Mouse (Mus musculus) hindbrain, embryonic 10.5 days (tissue): ENCODE results near the gene Ccnjl. TPM values are rescaled to one million over a fixed set of nuclear protein-coding genes. Genes with fewer than 3 reads are reported as not detected.

Source experiments
- DNase-seq: peaks from one replicate; pipeline ENCODE4 v3.0.0-alpha.2; 2017; ENCODE audit warnings: low spot score
- H3K27ac ChIP-seq: fragments of 300-500 bp; sonication (generic); 2 replicates; pipeline ENCODE4 v1.5.1; 2016; ENCODE audit warnings: mild to moderate bottlenecking, moderate library complexity
- H3K27me3 ChIP-seq: fragments of 300-500 bp; sonication (generic); 2 replicates; pipeline ENCODE4 v1.6.1; 2016; ENCODE audit warnings: mild to moderate bottlenecking; ENCODE audit not compliant: poor library complexity, insufficient read depth, severe bottlenecking
- H3K36me3 ChIP-seq: fragments of 300-500 bp; sonication (generic); 2 replicates; pipeline ENCODE4 v1.6.1; 2016; ENCODE audit warnings: mild to moderate bottlenecking, moderate library complexity
- H3K4me1 ChIP-seq: fragments of 300-500 bp; sonication (generic); replicated peaks from 2 replicates; pipeline ENCODE4 v1.6.1; 2016; ENCODE audit warnings: mild to moderate bottlenecking
- H3K4me3 ChIP-seq: fragments of 300-500 bp; sonication (generic); 2 replicates; pipeline ENCODE4 v1.5.1; 2016; ENCODE audit warnings: mild to moderate bottlenecking, moderate library complexity
- H3K9me3 ChIP-seq: fragments of 300-500 bp; sonication (generic); 2 replicates; pipeline ENCODE4 v1.6.1; 2016; ENCODE audit warnings: mild to moderate bottlenecking, moderate library complexity
- WGBS: fragments of 180-500 bp; shearing (Covaris S2); methylation state at CpG from one replicate; pipeline ENCODE4 v1.1.7; 2016; 5-methylcytosine and 5-hydroxymethylcytosine counted together
- polyA plus RNA-seq: library from polyadenylated mRNA; unstranded; fragments of >200 nt; fragmentation: Nextera tagmentation; extraction: Ambion mirVana; gene quantifications from 2 replicates; pipeline ENCODE4 v1.2.1, GENCODE M21; 2016

Ccnjl gene
- 37.4 and 45.5 TPM in 2 replicates for polyA plus RNA-seq

DNA sequence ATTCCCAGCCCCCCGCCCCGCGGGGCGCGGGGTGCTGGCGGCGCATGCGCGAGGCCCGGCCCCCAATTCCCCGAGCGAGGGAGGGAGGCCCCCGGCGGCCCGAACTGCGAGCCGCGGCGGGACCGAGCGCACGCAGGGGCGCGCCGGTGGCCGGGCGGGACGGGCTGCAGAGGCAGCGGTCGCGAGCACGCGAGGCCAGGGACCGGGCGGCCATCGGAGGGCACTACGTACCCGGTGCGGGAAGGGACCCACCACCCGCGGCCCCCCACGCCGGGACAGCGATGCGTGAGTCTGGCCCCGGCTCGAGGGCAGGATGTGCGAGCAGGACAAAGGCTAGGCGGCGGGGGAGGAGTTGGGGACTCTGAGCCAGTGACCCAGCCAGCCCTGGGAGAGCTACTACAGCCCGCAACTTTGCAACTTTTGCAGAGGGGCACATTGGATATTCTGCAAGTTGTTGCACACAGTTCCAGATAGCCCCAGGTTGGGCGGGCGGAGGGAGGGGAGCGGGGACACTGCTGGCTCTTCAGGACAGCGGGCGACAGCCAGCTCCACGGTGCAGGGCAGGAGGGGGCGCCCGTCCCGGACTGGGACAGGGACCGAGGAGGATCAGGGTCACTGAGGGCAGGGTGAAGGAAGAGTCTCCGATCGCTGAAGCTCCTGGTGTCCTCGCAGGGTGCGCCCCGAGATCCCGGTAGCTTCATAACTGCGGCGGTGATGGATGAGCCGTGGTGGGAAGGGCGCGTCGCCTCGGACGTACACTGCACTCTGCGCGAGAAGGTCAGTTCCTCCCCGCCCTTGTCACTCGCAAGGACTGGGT is at the start of gene Ccnjl:
Ccnjl (plus strand) TSS at position 102 of the 817 bp plus-strand sequence.
- H3K27me3 ChIP-seq, result no peaks in the 10 kb centered on the region
- WGBS, result under 1% methylated on average over 79 of the region's 79 CpGs
- H3K27ac ChIP-seq, result peak within 1 kb of the TSS; percentile 98
- peaks cover 37% of the 10 kb centered on the region for H3K36me3 ChIP-seq
- H3K4me3 ChIP-seq, result peak within 1 kb of the TSS; percentile 83
- peak; percentile 84 for DNase-seq
- H3K4me1 ChIP-seq, result peaks cover 50% of the 10 kb centered on the region
- no peaks in the 10 kb centered on the region for H3K9me3 ChIP-seq

DNA sequence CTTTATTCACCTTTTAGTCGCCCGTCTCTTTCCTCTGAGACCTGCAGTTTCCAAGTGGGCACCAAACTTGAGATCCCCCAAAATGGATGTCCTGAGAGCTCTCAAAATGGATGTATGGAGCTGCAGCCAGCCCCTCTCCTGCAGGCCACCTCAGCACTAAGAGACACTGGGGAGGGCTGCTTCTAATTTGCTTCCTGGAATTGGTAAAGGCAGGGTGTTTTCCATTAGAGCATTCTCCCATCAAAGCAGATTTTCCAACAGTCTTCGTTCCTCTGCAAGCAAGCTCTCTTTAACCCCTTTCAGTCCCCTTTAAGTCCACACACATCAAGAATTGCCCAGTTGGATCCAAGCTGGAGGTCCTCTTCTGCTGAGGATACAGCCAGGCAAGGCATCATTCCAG is 49.2 kb upstream of the Ccnjl start:
- Histone ChIP-seq H3K27ac (no peak overlapping the region), H3K4me1 (peaks cover 21% of the 10 kb centered on the region), H3K9me3 (no peaks in the 10 kb centered on the region), H3K4me3 (no peak overlapping the region), H3K36me3 (no peaks in the 10 kb centered on the region), H3K27me3 (peaks cover 9% of the 10 kb centered on the region)
- no peak for DNase-seq
- WGBS, result 88% methylated on average over 3 of the region's 3 CpGs

DNA sequence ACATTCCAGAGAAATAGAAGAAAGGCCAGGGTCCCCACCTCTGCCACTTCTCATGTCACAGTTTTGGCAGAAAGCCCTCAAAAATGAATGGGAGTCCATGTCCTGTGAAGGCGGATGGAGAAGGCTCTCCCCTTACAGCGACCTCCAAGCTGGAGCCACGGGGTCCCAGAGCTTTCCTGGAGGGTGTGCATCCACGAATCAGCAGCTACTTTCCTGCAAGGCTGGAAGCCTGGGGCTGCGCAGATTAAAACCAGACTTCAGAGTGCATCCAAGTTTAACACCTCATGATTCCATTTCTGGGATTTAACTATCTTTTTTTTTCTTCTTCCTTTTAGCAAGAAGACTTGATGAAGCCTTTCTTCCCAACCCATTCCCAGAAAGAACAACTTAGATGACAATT is 48.0 kb upstream of the Ccnjl start:
- Histone ChIP-seq H3K4me3 (no peak overlapping the region), H3K27me3 (peaks cover 5% of the 10 kb centered on the region), H3K27ac (no peak overlapping the region), H3K36me3 (no peaks in the 10 kb centered on the region), H3K4me1 (peaks cover 26% of the 10 kb centered on the region), H3K9me3 (no peaks in the 10 kb centered on the region)
- WGBS, result 58% methylated on average over 5 of the region's 5 CpGs
- DNase-seq, result no peak

DNA sequence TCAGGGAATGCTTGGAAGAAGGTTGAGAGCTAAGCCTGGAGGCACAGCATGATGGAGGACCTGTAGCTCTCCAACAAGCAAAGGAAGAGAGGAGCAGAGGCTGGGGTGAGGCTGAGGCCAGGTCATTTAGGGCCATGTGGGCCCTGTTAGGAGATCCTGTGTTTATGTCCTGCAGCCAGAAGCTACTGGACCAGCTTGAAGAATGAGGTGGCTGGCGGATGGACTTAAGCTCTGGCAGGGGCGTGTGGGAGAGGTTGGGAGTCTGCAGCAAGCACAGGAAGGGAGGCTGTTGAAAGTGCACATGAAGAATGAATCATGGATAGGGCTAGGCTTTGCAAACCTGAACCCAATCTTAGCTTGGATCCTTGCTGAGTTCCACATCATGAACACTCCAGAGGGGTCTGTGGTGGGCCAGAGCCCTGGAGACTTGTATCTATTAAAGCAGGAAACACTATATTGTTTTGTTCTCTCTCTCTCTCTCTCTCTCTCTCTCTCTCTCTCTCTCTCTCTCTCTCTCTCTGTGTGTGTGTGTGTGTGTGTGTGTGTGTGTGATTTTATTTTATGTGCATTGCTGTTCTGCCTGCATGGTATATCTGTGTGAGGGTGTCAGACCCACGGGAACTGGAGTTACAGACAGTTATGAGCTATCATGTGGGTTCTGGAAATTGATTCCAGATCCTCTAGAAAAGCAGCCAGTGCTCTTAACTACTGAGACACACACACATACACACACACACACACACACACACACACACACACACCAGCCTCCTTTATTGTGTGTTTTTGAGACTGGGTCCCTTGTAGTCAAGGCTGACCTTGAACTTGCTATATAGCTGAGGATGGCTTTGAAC is 46.7 kb upstream of the Ccnjl start:
- no peak for DNase-seq
- Histone ChIP-seq H3K9me3 (no peaks in the 10 kb centered on the region), H3K4me3 (no peak overlapping the region), H3K27ac (no peak overlapping the region), H3K36me3 (no peaks in the 10 kb centered on the region), H3K4me1 (peaks cover 28% of the 10 kb centered on the region), H3K27me3 (0 out of 2 replicates have a peak, but pooled peaks cover 3% of the 10 kb centered on the region)
- 70% methylated on average over 3 of the region's 3 CpGs for WGBS

DNA sequence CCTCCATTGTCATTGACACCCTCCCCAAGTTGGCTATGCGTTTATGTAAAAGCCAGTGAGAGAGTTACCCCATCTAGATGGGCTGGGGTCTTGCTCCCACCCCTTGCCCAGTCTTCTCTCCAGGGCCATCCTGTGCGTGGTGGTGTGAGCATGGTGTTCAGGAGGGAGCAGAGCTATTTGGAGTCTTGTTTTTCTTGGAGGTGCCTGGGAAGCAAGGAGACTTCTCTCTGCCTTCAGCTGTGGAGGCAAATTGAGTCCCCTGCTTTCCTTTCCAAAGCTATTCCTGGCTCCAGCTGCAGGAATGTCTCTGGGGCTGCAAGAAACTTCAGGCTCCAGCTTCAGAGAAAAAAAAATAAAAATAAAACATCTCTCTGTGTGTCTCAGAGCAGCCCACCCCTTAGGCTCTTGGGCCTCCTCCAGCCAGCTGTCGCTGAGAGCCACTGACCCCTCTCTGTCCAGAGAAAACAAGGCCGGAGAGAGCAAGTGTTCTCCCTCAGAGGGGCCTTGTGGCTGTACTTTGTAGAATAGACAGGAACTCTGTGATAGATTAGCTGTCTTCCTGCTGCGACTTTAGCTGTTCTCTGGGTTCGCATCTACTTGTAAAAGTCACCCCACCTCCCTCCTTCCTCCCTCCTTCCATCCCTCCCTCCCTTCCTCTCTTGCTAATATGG is 45.3 kb upstream of the Ccnjl start:
- Histone ChIP-seq H3K36me3 (no peaks in the 10 kb centered on the region), H3K4me1 (peaks cover 28% of the 10 kb centered on the region), H3K27me3 (0 out of 2 replicates have a peak, but pooled peaks cover 3% of the 10 kb centered on the region), H3K27ac (peak overlapping the region; percentile 51; the same call in 1 of the 2 replicates), H3K4me3 (no peak overlapping the region), H3K9me3 (no peaks in the 10 kb centered on the region)
- WGBS, result 49% methylated on average over 6 of the region's 6 CpGs
- DNase-seq, result no peak

DNA sequence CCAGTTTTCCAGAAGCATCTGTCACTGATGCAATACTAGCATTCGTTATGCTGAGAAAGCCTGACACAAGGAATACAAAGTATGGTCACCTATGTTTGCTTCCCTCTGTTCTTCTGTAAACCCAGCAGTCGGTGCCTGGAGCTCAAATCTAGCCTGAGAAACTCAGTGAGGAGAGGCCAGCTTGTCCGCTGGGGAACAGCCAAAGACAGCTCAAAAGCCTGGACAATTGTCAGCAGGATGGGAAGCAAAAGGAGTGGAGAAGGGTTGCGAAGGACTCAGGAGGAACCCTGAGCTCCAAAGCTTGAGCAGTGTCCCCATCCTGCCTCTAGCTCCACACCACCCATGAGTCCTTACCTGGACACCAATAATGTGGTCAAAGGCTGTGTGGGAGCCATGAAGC is 44.5 kb upstream of the Ccnjl start:
- H3K4me3 ChIP-seq, result no peak overlapping the region
- 0 out of 2 replicates have a peak, but pooled peaks cover 3% of the 10 kb centered on the region for H3K27me3 ChIP-seq
- no peaks in the 10 kb centered on the region for H3K9me3 ChIP-seq
- H3K4me1 ChIP-seq, result peaks cover 28% of the 10 kb centered on the region
- H3K27ac ChIP-seq, result 0 out of 2 replicates have a peak overlapping the region, but pooled peaks have one; percentile 45
- no peaks in the 10 kb centered on the region for H3K36me3 ChIP-seq
- no peak for DNase-seq
- WGBS, result 78% methylated on average over 4 of the region's 4 CpGs

DNA sequence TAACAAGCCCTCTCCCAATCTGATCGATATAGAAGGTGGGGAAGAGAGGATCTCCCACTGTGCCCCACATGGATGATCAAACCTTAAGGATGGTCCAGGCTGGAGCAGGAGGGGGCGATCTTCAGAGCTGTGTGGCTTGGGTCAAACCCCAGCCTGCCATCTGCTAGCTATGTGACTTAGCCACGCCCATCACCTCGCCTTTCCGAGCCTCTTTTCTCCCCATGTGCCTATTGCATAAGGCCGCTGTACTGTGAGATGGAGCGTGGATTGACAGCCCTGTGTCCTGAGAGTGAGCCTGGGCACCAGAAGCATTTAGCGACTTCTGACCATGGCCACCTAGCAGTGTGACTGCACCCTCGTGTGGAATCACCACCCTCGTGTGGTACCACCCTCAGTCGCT is 43.9 kb upstream of the Ccnjl start:
- Histone ChIP-seq H3K4me1 (peaks cover 28% of the 10 kb centered on the region), H3K9me3 (no peaks in the 10 kb centered on the region), H3K27me3 (0 out of 2 replicates have a peak, but pooled peaks cover 3% of the 10 kb centered on the region), H3K27ac (0 out of 2 replicates have a peak overlapping the region, but pooled peaks have one; percentile 45), H3K4me3 (no peak overlapping the region), H3K36me3 (no peaks in the 10 kb centered on the region)
- peak; percentile 24 for DNase-seq
- WGBS, result 37% methylated on average over 11 of the region's 11 CpGs

DNA sequence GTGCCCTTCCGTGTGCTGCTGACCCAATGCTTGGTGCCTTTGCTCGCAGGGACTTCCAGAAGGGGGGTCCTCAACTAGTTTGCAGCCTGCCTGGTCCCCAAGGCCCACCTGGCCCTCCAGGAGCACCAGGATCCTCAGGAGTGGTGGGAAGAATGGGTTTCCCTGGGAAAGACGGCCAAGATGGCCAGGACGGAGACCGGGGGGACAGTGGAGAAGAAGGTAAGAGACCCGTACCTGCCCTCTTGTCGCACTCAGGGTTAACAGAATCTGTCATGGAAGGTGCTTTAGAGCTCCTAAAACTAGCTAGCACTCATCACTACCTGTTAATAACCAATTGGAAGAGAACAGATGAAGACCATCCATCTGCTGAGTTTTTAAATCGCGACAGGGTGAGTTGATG is 42.7 kb upstream of the Ccnjl start:
- no peak overlapping the region for H3K4me3 ChIP-seq
- H3K9me3 ChIP-seq, result no peaks in the 10 kb centered on the region
- 0 out of 2 replicates have a peak, but pooled peaks cover 3% of the 10 kb centered on the region for H3K27me3 ChIP-seq
- H3K4me1 ChIP-seq, result peaks cover 28% of the 10 kb centered on the region
- DNase-seq, result no peak
- H3K27ac ChIP-seq, result no peak overlapping the region
- WGBS, result 91% methylated on average over 9 of the region's 9 CpGs
- no peaks in the 10 kb centered on the region for H3K36me3 ChIP-seq

DNA sequence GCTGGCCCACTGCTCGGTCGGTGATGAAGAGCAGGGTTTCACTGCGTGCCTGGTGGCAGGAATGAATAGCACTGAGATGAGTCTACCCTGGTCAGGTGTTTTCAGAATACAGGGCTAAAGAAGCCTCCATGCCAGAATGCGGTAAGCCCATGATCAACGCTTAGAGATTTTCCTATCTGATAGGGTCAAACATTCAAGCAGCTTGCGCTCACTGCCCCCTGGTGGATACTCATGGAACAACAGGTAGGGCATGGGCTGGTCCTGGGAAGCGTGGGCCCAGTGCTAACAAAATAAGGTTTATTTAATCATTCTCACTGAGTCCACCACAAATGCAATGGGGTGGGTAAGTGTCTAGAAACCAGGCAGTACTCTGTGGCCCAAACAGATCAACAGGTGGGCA is 35.9 kb upstream of the Ccnjl start:
- Histone ChIP-seq H3K4me3 (no peak overlapping the region), H3K36me3 (no peaks in the 10 kb centered on the region), H3K27ac (no peak overlapping the region), H3K27me3 (no peaks in the 10 kb centered on the region), H3K4me1 (peaks cover 11% of the 10 kb centered on the region; the same call in 1 of the 2 replicates), H3K9me3 (no peaks in the 10 kb centered on the region)
- DNase-seq, result peak; percentile 78
- 30% methylated on average over 7 of the region's 7 CpGs for WGBS

DNA sequence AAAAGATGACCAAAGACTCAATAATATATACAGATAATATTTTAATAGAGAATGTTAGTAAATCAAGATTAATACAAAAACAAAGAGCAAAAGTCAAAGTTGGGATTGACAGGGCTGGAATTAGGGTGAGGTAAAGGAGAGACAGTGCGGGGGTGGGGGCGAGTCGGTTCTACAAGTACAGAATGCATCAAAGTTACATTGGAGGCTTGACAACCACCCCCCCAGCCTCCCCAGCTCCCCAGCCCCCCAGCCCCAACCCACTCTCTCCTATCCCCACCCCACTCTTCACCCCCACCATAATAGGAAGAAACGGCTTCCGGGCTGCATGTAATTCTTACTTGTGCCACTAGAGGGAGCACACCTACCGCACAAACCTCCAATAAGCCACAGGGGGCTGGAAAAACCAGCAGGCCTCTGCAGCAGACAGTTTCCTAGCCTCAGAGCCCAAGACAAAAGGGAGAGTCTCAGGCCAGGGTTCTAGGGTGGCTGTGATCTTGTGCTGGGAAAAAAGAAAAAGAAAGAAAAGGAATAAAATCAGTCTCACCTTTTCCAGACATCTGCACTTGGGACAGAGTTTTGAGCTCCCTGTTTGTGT is 34.7 kb upstream of the Ccnjl start:
- Histone ChIP-seq H3K9me3 (peaks cover 4% of the 10 kb centered on the region; the same call in 1 of the 2 replicates), H3K4me3 (no peak overlapping the region), H3K4me1 (peaks cover 11% of the 10 kb centered on the region; the same call in 1 of the 2 replicates), H3K36me3 (no peaks in the 10 kb centered on the region), H3K27me3 (no peaks in the 10 kb centered on the region), H3K27ac (peak overlapping the region; percentile 82)
- WGBS, result 17% methylated on average over 6 of the region's 6 CpGs
- DNase-seq, result peak; percentile 82

DNA sequence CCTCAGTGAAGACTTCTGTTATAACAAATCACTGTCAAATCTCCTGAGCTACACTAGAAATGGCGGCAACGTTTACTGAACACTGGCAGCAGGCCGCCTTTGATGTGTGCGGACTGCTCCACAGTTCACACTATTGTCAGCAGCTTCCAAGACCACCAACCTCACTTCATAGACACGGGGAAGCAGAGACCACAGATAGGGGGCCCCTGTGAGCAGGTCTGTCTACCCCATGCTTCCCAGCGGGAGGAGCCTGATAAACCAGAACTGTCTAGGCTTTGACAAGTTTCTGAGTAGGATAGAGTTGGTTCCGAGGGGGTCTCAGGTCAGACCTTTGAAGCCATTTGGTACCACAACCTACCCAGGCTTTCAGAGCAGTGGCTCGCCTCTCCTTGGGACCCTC is 33.5 kb upstream of the Ccnjl start:
- DNase-seq, result peak; percentile 42
- Histone ChIP-seq H3K27me3 (no peaks in the 10 kb centered on the region), H3K36me3 (no peaks in the 10 kb centered on the region), H3K4me1 (peaks cover 11% of the 10 kb centered on the region; the same call in 1 of the 2 replicates), H3K27ac (0 out of 2 replicates have a peak overlapping the region, but pooled peaks have one; percentile 82), H3K9me3 (peaks cover 4% of the 10 kb centered on the region; the same call in 1 of the 2 replicates), H3K4me3 (no peak overlapping the region)
- WGBS, result 47% methylated on average over 8 of the region's 8 CpGs

DNA sequence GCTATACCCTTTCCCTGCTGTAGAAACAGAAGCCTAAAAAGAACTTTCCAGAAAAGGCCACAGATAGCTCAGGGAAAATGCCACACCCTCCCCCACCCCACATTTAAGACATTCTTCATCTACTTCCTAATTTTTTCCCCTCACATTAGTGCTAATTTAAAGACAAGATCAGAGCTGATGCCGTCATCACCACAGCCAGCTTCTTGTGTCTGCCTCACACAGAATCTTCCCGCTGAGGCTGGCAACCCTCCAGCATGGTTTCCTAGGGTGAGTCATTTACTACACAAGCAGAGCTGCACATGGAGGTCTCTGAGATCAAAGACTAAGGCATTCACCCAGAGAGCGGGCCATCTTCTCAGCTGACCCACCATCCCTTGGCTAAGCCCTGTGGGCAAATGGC is 33.1 kb upstream of the Ccnjl start:
- Histone ChIP-seq H3K9me3 (peaks cover 4% of the 10 kb centered on the region; the same call in 1 of the 2 replicates), H3K27me3 (no peaks in the 10 kb centered on the region), H3K27ac (no peak overlapping the region), H3K4me3 (no peak overlapping the region), H3K4me1 (peaks cover 11% of the 10 kb centered on the region; the same call in 1 of the 2 replicates), H3K36me3 (no peaks in the 10 kb centered on the region)
- no peak for DNase-seq
- 71% methylated on average over 3 of the region's 3 CpGs for WGBS
